Mouse (Mus musculus) heart, postnatal 4 days (tissue): ENCODE measurements at regions not wholly inside any gene's neighbourhood (a gene's known extent, or its start where the extent isn't known, plus 50 kb on each side); places are given as distances from the start of the nearest gene placed in this dataset.

Experiments
- DNase-seq: peaks from one replicate; pipeline ENCODE4 v3.0.0; 2021

DNA sequence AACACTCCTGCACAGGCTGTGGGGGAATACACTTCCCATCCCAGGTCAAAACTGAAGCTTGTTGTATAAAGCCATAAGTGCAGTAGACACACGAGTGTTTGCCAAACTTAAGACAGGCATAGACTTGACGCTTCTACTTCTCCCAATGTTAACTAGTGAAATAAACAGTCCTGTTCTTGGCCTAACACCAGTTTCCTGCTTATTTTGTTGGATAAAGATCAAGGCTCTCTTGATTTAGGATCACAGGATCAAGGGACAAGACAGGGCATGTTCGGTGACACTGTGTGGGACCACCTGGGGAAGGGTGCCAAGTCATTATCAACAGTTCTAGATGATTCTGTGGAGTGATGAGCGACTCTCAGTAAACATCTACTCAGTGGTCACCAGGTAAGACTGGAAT is 114.3 kb upstream of the Serp2 start:
- no peak for DNase-seq

DNA sequence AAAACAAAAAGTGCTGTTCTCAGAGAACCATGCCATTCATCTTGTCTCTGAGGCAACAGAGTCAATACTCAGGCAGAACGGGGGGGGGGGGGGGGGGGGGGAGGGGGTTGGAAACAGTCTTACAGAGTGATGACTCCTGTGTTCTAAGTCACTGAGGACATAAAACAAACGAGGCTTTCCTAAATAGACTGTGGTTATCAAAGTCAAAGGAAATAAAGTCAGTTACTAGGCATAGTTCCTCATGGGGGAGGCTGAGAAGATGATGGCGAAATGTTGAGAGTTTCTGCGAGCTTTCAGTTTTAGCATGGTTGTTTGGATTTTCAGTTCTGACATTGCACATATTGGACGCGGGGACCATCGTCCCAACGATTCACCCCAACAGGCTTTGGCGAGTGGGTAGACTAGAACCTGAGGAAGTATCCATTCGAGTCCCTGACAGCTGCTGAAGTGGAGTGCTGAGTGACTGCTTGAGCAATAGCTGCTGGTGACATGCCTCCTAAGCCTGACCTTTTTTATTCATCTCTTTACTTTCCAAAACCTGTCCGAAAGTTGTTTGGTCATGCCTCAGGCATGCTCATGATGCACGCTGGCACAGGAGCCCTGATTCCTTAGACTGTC is 109.2 kb upstream of the Serp2 start:
- no peak for DNase-seq

DNA sequence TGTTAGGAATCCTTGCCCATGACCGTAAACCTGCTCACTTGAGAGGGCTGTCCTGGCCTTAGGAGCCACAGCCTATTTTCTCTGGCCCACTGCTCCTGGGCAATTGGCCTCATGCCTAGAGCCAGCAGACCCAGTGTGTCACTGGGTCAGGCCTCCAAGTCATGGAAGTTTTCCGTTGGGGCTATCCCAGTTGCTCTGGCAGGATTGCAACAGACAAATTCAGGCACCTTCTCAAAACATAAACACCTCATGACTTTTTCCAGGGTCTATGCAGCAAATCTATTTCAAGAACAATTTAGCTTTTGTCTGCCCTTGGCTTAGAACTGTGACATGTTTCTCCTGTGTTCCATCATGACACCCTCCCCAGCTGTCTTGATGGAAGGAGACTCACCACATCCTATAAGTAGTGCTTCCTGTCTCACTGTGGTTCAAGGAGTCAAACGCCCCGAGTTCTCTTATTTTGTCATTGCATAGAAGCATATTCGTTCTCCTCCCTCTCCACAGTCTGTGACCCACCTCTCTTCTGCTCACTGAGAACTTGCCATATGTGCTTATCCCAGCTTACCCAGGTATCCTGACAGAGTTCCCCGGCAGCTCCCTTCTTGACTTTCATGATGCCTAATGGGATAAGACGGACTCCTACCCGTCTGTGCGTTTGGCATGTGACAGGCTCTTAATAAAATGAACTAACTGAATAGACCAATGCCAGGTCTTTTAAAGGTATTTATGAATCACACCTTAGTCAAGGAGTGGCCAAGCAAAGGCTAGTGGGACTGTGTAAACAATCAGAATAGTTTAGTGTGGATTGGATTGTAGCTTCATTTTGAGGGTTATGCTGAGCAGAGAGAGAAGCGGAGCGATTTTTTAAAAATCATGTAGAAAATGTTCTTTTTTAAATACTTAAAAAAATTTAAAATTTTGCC is 108.2 kb upstream of the Serp2 start:
- DNase-seq, result peak; percentile 31

DNA sequence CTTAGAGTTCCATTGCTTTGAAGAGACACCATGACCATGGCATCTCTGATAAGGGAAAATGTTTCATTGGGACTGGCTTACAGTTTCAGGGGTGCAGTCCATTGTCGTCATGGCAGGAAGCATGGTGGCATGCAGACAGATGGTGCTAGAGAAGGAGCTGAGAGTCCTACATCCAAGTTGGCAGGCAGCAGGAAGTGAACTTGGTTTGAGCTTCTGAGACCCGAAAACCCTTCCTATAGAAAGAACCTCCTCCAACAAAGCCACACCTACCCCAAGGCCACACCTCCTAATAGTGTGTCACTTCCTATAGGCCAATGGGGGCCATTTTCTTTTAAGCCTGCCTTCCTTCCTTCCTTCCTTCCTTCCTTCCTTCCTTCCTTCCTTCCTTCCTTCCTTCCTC is 107.1 kb upstream of the Serp2 start:
- DNase-seq, result no peak

DNA sequence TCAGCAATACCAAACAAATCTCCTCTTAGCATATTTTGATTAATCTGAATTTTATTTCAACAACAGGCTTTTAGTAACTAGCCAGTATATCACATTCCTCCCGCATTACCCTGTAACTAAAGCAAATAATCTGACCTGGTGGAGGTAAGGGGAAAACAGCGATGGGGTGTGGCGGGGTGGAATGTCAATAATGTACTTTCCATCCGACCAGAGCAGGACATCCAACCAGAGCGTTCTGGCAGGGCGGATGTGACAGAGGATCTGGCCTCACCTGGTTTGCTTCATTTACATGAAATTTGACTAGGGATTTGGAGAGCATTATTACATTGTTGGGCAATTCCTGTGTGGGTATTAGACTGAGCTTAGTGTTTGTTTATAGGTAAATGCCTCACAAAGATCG is 106.2 kb upstream of the Serp2 start:
- DNase-seq, result no peak

DNA sequence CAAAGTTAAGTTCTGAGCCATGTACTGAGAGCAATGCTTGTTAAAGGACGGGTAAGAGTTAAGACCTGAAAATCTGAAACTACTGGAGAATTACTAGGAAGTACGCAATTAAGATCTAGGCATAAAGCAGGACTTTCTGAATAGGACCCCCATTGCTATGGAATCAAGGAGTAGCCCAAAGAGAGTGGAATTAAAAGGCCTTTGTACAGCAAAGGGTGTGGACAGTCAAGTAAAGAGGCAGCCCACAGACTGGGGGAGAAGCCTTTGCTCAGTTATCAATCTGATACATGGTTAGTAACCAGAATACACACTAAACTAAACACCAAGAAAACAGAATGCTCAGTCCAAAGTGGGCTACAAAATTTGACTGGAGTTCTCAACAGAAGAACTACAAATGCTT is 104.2 kb upstream of the Serp2 start:
- DNase-seq, result no peak

DNA sequence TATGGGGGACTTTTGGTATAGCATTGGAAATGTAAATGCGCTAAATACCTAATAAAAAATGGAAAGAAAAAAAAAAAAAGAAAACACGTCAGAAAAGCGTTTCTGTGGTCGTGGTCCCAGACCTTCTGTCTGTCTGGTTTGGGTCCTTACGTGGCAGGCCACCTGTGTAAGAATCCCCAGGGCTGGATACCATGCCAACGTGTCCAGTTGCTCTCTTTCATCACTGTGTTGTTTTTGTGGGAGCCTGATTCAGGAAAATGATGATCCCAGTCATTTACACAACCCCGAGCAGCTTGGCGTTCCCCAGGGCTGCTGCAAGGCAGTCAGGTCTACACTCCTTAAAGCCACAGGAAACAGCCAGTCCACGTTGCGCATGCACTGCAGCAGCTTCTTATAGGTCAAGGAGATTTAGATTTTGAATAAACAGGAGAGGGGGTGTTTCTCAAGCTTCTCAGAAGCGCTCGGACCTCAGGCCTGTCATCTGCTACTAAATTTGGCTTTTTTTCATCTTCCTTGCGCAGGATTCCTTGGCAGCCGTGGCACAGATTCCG is 102.3 kb upstream of the Serp2 start:
- DNase-seq, result no peak

DNA sequence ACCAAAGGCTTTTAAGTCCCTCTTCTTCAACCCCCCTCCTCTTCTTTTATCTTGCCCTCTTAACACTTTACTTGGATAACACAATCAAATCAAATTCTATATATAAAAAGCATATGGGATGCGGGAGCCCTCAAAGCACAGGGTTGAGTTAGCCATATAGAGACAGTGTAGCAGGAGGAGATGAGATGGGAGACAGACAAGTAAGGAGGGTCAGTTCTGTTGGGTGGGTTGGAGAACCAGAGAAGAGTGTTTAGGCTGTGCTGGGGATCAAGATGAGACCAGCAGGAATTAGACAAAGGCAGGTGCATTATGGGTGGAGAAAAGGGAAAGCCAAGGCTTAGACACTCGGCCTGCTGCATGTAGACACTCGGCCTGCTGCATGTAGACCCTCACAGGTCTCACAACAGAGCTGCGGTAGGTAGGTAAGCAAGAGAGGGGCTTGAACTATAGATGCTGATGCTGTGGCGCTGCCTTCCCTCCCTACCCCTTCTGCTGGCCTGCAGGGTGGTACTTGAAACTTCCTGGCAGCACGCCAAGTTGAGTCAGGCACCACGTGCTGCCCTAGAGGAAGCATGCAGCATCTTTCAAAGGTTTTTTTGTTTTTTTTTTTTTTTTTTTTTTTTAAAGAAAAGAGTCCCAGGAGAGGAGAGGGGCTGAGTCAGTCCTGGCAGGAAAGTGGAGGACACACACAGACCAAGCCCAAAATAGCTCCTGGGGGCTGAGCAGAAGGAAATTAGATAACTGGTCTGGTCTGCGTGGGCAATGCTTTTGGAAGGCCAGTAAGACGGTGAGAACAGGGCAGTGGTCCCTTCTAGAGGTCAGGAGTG is 101.3 kb upstream of the Serp2 start:
- DNase-seq, result peak; percentile 81

DNA sequence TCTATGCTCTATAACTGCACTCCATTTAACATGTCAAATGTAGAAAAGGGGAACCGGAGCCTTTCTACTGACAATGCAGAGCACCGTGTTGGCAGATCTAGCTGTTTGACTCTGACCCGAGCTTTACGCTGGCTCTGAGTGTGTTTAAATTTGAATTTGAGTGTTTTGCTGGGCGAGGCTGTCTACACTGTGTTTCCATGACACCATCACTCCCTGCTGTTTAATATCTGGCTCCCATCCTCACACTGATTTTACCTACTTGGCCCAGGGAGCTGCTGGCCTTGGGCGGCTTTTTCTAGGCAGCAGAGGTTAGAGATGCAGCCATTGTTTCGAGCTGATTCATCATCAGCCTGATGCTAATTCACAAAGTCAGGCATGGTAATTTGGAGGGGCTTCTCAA is 100.7 kb upstream of the Serp2 start:
- no peak for DNase-seq

DNA sequence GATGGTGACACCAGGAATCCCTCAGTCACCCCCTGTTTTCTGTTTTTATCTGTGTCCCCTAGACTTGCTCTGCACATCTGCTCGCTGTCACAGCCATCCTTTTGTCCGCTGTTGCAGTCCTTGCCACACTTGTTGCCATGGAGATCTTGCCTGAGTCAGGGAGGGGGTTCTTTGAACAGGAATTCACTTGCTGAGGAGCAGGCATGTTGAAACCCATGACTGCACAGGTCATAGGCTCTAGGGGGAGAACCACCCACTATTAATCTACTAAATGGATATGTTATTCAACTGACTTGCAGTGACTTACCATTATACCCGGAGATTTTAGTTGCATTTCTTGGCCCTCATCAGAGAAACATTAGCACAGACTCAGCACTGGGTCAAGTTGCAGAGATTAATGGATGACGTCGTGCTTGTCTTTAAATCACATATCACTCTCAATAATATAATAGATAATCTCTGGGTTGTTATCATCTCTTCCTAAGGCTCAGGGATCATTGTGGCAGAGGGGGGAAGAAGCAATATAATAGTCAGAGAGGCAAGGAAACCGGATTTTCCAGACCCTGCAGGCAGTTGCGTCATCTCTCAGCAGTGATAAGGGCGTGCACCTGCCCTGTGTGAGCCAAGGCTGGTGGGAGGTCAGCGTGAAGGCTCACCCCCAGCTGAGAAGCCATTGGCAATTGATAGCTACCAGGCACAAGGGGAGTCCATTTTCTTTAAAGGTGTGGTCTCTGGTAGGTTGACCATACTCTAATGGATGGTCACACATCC is 95.9 kb upstream of the Serp2 start:
- DNase-seq, result no peak

DNA sequence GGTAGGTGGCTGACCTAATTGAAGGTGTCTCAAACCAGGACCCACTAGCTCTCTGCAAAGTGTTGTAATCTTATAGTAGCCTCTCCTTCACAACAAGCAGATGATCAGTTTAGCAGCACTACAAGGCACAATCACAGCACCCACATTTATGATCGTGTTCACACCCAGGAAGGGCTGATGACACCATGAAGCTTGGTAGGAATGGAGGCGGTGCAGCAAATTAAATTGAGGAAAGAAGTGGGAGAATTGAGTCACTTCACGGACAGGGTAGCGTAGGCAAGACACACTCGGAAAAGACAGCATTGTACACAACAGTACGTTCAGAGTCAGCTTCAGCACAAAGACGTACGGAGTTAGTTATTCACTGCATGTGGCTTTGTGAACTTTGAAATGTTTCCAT is 94.4 kb upstream of the Serp2 start:
- no peak for DNase-seq

DNA sequence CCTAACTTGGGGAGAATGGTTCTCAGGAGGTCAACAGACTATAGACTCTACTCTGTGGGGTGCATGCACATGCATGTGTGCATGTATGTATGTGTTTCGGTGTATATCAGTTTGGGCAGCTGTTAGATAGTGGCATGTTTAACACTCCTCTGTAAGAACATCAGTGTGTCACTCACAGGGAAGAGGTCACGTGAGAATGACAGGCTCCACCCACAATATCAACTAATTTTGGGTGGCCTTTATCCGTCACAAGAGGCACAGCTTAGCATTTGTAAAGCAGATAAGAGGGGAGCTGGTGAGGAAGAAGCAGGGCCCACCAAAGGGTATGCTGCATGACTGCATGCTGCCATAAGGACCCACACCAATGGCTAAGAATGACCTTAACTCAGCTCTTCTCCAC is 93.2 kb upstream of the Serp2 start:
- DNase-seq, result no peak

DNA sequence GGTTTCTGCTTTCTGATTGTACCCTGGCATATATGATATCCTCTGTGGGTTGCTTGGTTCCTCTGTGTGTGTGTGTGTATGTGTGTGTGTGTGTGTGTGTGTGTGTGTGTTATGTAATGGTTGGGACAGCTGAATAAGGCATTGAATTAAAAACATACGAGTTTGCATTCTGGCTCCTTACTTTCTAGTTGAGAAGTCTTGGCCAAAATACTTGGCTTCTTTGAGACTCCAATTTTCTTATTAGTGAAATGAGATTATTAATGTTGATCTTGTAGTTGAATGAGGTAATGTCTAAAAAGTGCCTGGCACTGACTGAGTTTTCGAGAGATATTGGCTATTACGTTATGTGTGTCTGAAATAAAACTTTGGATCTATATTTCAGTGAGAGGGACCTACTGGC is 88.0 kb upstream of the Serp2 start:
- no peak for DNase-seq

DNA sequence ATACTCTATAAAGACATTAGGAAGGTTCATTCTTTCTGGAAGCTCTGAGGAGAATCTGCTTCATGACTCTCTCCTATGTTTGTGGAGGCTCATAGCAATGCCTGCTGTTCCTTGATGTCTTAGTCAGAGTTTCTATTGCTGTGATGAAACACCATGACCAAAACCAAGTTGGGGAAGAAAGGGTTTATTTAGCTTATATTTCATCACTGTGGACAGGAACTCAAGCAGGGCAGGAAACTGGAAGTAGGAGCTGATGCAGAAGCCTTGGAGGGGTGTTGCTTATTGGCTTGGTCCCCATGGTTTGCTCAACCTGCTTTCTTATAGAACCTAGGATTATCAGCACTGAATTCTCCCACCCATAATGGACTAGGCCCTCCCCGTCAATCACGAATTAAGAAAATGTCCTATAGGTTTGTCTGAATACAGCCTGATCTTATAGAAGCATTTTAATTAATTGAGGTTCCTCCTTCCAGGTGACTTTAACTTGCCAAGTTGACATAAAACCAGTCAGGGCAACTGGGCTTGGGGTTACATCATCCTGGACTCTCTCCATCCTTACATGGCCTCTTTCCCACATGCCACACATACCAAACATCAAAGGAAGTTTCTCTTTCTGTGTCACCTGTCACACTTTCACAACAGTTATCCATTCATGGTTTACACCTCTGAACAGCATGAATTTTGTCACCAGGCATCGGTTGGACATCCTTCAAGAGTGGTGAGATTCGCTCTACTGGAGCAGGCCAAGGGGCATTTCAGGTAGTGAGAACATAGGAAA is 85.3 kb upstream of the Serp2 start:
- DNase-seq, result no peak

DNA sequence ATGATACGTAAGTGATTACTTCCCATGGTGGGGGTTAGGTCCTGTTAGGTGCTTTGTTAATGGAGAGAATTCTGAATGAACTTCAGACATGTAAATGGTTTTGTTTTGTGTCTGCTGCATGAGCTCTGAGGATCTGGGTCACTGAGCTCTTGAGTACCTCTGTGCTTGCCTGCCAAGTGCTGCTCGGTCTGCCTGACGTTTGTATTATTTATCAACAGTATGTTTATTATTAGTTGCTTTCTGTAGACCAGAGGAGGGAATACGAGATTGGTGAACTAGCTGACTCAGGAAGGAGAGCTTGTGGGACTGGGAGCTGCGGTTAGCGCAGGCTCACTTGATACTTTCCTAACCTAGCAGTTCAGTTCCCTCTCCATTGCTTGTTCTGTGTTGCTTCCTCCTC is 76.5 kb upstream of the Serp2 start:
- no peak for DNase-seq

DNA sequence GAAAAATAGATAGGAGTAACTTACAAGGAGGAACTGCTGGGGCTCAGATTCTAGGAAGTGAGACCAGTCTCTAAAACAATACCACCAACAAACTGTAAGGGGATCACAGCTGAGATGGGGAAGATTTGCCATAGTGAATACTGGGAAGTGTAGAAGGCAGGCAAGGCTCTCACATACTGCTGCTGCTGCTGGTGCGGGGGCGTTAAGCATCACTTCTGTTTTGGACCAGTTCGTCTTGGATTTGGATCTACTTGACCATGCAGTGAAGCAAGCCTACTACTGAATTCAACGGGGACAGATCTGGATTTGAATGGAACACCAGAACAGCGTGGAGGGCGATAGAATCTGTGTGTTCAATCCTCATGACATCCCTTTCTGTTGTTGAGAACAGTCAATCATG is 76.1 kb upstream of the Serp2 start:
- DNase-seq, result no peak

DNA sequence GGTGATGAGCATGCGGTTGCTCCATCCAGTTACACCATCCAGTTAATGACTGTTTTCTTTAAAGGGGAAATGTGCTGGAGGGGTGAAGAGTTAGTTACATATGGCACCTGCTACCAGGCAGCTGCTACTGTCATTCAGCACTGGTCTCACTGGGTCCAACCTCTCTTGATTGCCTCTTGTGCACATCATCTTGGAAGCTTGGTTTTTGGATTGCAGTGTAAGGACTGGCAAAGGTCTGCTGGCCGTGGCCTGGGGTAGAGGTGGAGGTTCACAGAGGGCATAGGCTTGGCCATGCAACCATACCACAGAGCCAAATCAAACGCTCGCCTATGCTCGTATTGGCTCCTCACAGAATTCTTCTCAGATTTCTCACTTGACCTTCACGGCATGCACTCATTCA is 75.1 kb upstream of the Serp2 start:
- no peak for DNase-seq

DNA sequence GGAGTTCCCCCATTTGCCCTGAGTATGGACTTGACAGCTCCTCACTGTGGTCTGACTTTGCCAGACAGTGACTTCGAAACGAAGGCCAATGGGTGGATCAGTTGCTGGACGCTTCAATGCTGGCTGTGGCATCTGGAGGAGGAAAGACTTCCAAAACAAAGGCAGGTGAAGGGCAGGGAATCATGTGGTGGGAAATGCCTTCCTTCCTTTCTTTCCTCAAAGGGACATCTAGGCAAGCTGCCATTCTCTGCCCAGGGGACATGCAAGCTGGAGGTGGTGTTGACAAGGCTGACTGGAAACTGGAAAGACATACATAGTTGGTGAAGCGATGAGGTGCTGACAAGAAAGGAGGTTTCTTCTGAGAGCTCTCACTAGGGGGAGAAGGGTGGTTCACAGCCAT is 74.5 kb upstream of the Serp2 start:
- peak; percentile 65 for DNase-seq

DNA sequence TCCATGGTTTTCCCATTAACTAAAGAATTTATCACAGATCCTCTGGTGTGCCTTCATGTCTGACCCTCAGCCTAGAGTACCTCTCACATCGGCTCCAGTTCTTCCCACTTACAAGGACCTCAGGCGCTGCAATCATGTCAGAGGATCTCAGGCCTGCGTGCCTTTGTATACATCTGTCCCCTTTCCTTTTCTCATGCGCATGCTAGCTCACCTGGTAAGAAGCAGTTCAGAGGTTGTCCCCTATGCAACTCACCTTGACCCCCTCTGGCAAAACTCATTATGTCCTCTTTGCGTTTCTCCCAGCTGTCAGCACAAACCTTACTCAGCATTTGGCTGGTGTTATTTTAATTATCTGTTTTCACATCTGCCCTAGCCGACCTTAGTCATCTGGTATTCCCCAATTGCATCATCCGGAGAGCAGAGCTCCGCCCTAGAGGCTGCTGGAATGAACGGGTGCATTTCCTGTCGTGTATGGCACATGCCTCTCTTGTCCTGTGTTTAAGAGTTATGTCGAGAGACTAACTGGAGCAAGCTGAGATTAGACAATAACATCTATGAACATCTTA is 73.3 kb upstream of the Serp2 start:
- DNase-seq, result no peak

DNA sequence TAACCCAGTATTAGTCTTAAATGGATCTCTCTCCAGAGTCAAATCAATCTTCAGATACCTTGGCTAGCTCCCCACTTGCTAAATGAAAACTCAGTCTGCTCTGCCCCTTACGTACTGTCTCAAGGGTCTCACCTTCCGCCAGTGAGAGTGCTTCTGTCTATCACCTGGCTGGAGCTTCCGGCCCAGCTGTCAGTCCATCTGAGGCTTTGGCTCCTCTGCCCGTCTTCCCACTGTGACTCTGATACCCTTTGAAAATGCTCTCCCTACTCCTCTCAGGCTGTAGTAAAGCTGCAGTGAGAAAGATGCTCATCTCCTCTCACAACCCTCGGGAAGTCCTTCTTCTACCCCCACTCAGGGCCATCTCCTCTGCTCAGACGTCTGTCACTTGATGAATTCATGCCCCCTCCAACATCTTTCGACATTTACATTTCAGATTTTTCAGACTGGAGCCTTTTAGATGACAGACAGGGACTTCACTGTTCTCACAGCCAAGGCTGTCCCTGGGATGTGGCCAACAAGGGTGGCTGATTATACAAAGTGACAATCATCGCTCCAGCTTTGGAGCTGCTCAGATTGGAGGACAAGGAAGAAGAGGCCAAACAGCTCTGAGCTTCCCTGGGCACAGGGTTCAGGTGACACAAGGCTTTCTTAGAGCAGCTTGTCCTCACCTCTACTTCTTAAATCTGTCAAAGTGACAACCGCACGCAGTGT is 71.6 kb upstream of the Serp2 start:
- DNase-seq, result no peak
